In the genomic region with DNA sequence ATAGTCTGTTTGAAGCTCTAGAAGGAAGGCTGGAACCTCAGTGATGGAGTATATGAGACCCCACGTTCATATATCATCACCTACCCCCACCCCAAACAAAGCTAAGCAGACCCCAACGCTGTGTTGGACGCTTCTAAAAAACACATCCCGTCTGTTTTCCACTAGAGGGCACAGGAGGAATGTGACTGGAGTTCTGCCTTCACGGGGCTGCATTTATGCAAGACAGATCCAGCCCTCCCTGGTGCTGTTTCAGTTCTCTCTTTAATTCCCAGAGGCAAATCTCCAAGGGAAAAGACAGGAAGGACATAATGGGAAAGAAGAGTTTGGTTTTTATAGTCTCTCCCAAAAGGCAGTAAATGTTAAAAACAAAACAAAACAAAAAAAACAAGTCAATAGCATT, we compare ENCODE assay signal across 8 mouse cellular contexts. TPM values are rescaled to one million over a fixed set of nuclear protein-coding genes. Genes with fewer than 3 reads are reported as not detected.
DNase-seq lines count a peak whose midpoint lies in the region; ATAC-seq and TF ChIP-seq lines count a peak whose summit lies in the region.

No protein-coding gene starts in this region.

- H3K27ac ChIP-seq in heart, adult 2 months, result no peak overlapping the region
- no peak overlapping the region for H3K27ac ChIP-seq in heart, embryonic 10.5 days
- no peak overlapping the region for H3K27ac ChIP-seq in forebrain, embryonic 12.5 days

- H3K9ac ChIP-seq in heart, adult 2 months (ENCODE audit: low read depth, low read length), result no peak overlapping the region
- H3K9ac ChIP-seq in forebrain, embryonic 12.5 days, result no peak overlapping the region

- 18% methylated on average over 5 of the region's 5 CpGs for WGBS in heart, adult 2 months
- WGBS in heart, embryonic 10.5 days, result 33% methylated on average over 5 of the region's 5 CpGs
- 16% methylated on average over 5 of the region's 5 CpGs for WGBS in forebrain, embryonic 12.5 days

- TF ChIP-seq EP300 in heart, adult 2 months (IDR thresholded peaks at IDR 0.05; ENCODE audit: insufficient read depth, low read depth, low read length), result no peak

- no peaks in the 10 kb centered on the region; the same call in 1 of the 2 replicates for H3K4me1 ChIP-seq in heart, adult 2 months (ENCODE audit: control insufficient read depth, insufficient read depth, low read length)
- H3K4me1 ChIP-seq in heart, embryonic 10.5 days, result no peaks in the 10 kb centered on the region
- H3K4me1 ChIP-seq in forebrain, embryonic 12.5 days, result no peaks in the 10 kb centered on the region

- TF ChIP-seq POLR2A in heart, adult 2 months (IDR thresholded peaks at IDR 0.05; ENCODE audit: insufficient read depth, low read depth, low read length), result no peak

- TF ChIP-seq CTCF in heart, adult 2 months (IDR thresholded peaks at IDR 0.05), result peak; percentile 66

- peaks cover 13% of the 10 kb centered on the region for H3K36me3 ChIP-seq in heart, adult 2 months (ENCODE audit: control insufficient read depth, insufficient read depth, low read length)
- peaks cover 58% of the 10 kb centered on the region for H3K36me3 ChIP-seq in heart, embryonic 10.5 days
- peaks cover 41% of the 10 kb centered on the region for H3K36me3 ChIP-seq in forebrain, embryonic 12.5 days (replicated peaks)

- no peak overlapping the region for H3K4me2 ChIP-seq in forebrain, embryonic 12.5 days

- intact Hi-C loops in heart, adult 2 months (cut with DNase I), result no loop called here

- no peaks in the 10 kb centered on the region for H3K9me3 ChIP-seq in heart, embryonic 10.5 days
- no peaks in the 10 kb centered on the region for H3K9me3 ChIP-seq in forebrain, embryonic 12.5 days

- no peaks in the 10 kb centered on the region for H3K27me3 ChIP-seq in heart, adult 2 months (ENCODE audit: control insufficient read depth, insufficient read depth, low read length)
- H3K27me3 ChIP-seq in heart, embryonic 10.5 days (ENCODE audit: insufficient read depth, poor library complexity, severe bottlenecking), result no peaks in the 10 kb centered on the region
- H3K27me3 ChIP-seq in forebrain, embryonic 12.5 days, result no peaks in the 10 kb centered on the region

- H3K79me2 ChIP-seq in heart, adult 2 months (replicated peaks; ENCODE audit: control insufficient read depth, insufficient read depth, low read length), result no peaks in the 10 kb centered on the region

- H3K4me3 ChIP-seq in heart, adult 2 months, result no peak overlapping the region
- no peak overlapping the region for H3K4me3 ChIP-seq in heart, embryonic 10.5 days
- H3K4me3 ChIP-seq in forebrain, embryonic 12.5 days (replicated peaks), result no peak overlapping the region

- no peak for DNase-seq in heart, adult 2 months
- no peak for DNase-seq in heart, embryonic 10.5 days (ENCODE audit: low spot score)
- peak; percentile 22 for DNase-seq in thymus, postnatal 14 days
- DNase-seq in thymus, postnatal 0 days (ENCODE audit: low spot score), result no peak
- DNase-seq in lung, postnatal 10 days, result peak; percentile 41
- peak; percentile 14 for DNase-seq in thymus, postnatal 4 days

- peak; percentile 58; the same call in 1 of the 2 replicates for ATAC-seq in forebrain, embryonic 12.5 days (ENCODE audit: low FRiP score)
- no peak for ATAC-seq in megakaryocyte progenitor cell, adult 5-6 weeks (replicated peaks; ENCODE audit: poor library complexity)

RNA-seq across cellular contexts. Expression of a gene that starts 30.4 kb away (rescaled TPM):
- total RNA-seq in heart, adult 2 months (2021), result 1,000 to 10,000 TPM; 1,394 to 1,524 TPM
- 304 and 520 TPM in 2 replicates for polyA plus RNA-seq in heart, adult 2 months (2012; rRNA removed)
- polyA plus RNA-seq in heart, embryonic 10.5 days (2016; fragmentation: Nextera tagmentation; extraction: Ambion mirVana), result 159 and 217 TPM in 2 replicates
- polyA plus RNA-seq in thymus, postnatal 0 days (2015; fragmentation: Nextera tagmentation; extraction: Ambion mirVana), result 75.1 and 75.4 TPM in 2 replicates
- polyA plus RNA-seq in forebrain, embryonic 12.5 days (2016; fragmentation: Nextera tagmentation; extraction: Ambion mirVana), result 225 and 233 TPM in 2 replicates
- 74.1 and 83.8 TPM in 2 replicates for total RNA-seq in megakaryocyte progenitor cell, adult 5-6 weeks (2015)
- 257 and 287 TPM in 2 replicates for total RNA-seq in megakaryocyte progenitor cell, adult 5-6 weeks (2017)

Comparison
In these comparisons a context has a peak if more than half of its experiments do, and no peak if none do; other contexts are left out.
1. DNase-seq: peak in thymus, postnatal 14 days (single experiment), lung, postnatal 10 days (single experiment) and thymus, postnatal 4 days (single experiment); none in heart, adult 2 months (0 of 2), heart, embryonic 10.5 days (single experiment) and thymus, postnatal 0 days (single experiment).